Mouse (Mus musculus) stomach, embryonic 14.5 days (tissue): ENCODE data around the gene Stat5b. TPM values are rescaled to one million over a fixed set of nuclear protein-coding genes. Genes with fewer than 3 reads are reported as not detected.

Source experiments
- ATAC-seq: fragments of 200-750 bp; cut with Nextera tagmentation; 2 replicates; pipeline ENCODE4 v1.8.0; 2017; ENCODE audit warnings: low read depth, moderate TSS enrichment; ENCODE audit not compliant: insufficient number of reproducible peaks, insufficient read depth, low FRiP score
- H3K27ac ChIP-seq: fragments of 300-500 bp; sonication (generic); 2 replicates; pipeline ENCODE4 v1.5.1; 2014; ENCODE audit warnings: mild to moderate bottlenecking, low read length, moderate library complexity, mixed read lengths
- H3K27me3 ChIP-seq: fragments of 300-500 bp; sonication (generic); 2 replicates; pipeline ENCODE4 v1.6.1; 2014; ENCODE audit warnings: low read length, control low read depth, mixed read lengths; ENCODE audit not compliant: control insufficient read depth, insufficient read depth
- H3K36me3 ChIP-seq: fragments of 300-500 bp; sonication (generic); 2 replicates; pipeline ENCODE4 v1.6.1; 2014; ENCODE audit warnings: mild to moderate bottlenecking, control low read depth, low read length, moderate library complexity, mixed read lengths; ENCODE audit not compliant: control insufficient read depth, insufficient read depth
- H3K4me1 ChIP-seq: fragments of 300-500 bp; sonication (generic); 2 replicates; pipeline ENCODE4 v1.6.1; 2014; ENCODE audit warnings: low read length, control low read depth, mixed read lengths; ENCODE audit not compliant: control insufficient read depth, insufficient read depth
- H3K4me2 ChIP-seq: fragments of 300-500 bp; sonication (generic); replicated peaks from 2 replicates; pipeline ENCODE4 v1.6.1; 2014; ENCODE audit warnings: low read depth, low read length, control low read depth
- H3K4me3 ChIP-seq: fragments of 300-500 bp; sonication (generic); 2 replicates; pipeline ENCODE4 v1.5.1; 2014; ENCODE audit warnings: low read depth, low read length, control low read depth
- H3K9ac ChIP-seq: fragments of 300-500 bp; sonication (generic); replicated peaks from 2 replicates; pipeline ENCODE4 v1.6.1; 2014; ENCODE audit warnings: low read depth, mild to moderate bottlenecking, control low read depth, low read length, moderate library complexity, mixed read lengths
- H3K9me3 ChIP-seq: fragments of 300-500 bp; sonication (generic); 2 replicates; pipeline ENCODE4 v1.6.1; 2016; ENCODE audit warnings: low read depth, low read length, control low read depth; ENCODE audit not compliant: control insufficient read depth
- whole genome bisulfite sequencing: fragments of 180-500 bp; shearing (Covaris S2); extraction: QIAGEN DNeasy Blood & Tissue Kit; methylation state at CpG from one replicate; pipeline ENCODE4 v1.1.7; 2014; 5-methylcytosine and 5-hydroxymethylcytosine counted together
- polyA plus RNA-seq: library from polyadenylated mRNA; unstranded; fragments of >200 nt; fragmentation: Nextera tagmentation; extraction: Ambion mirVana; gene quantifications from 2 replicates; pipeline ENCODE4 v1.2.1, GENCODE M21; 2014

Stat5b gene
- polyA plus RNA-seq, 1 experiment from 2014 or later, result 26.8 TPM

DNA sequence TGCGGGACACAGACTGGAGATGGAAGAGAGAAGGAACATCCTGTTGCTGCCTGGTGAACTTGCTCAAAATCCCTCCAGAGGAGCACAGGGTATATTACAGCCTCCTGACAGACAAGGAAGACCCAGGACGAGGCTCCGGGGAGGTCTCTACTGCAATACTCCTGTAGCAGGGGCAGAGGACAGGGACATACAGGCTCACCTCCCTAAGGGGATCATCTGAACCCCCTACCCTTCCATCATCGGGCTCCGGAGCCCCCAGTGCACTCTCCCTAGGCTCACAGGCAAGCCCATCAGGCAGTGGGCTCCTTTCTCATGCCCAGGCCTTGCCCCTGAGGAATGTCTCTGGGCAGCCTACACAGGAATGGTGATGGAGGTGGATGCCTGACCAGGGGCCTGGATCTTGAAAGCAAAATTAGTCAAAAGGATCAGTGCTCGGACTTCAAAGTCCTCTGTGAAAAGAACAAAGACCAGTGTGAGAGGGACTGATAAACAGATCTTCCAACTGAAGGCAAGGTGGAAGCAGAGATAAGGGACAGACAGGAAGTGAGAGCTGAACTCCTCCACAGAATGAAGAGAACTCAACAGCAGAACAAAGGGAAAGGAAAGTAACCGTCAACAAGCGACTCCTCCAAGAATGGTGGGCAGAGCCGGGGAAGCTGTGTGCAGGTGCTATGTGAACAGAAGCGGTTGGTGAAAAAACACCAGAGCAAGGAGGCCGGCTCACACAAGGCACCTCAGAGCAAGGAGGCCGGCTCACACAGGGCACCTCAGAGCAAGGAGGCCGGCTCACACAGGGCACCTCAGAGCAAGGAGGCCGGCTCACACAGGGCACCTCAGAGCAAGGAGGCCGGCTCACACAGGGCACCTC, 41.0 kb upstream of the Stat5b start:
- no peak overlapping the region for H3K4me3 ChIP-seq
- no peaks in the 10 kb centered on the region for H3K9me3 ChIP-seq
- no peak for ATAC-seq
- no peaks in the 10 kb centered on the region for H3K4me1 ChIP-seq
- WGBS, result 50% methylated on average over 15 of the region's 15 CpGs
- H3K27me3 ChIP-seq, result no peaks in the 10 kb centered on the region
- no peak overlapping the region for H3K4me2 ChIP-seq
- H3K36me3 ChIP-seq, result peaks cover 6% of the 10 kb centered on the region; the same call in 1 of the 2 replicates
- no peak overlapping the region for H3K9ac ChIP-seq
- no peak overlapping the region for H3K27ac ChIP-seq

DNA sequence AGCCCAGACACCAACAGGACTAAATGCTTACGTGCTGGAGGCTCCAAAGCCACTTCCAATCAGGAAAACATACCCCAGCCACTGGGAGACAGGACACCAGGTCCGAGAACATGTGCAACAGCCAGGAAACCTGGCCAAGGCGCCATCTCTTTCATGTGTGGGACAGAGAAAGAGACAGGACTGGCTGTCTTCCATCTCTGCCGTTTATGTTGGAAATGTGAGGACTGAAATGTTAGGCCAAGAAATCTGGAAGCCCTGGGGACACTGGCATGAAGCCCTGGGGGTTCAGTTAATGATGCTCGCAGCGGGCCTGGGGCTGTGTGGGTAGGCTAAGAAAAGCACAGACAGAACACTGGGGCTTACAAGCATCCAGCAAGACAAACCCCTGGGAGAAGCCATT, 40.0 kb upstream of the Stat5b start:
- H3K36me3 ChIP-seq, result peaks cover 6% of the 10 kb centered on the region; the same call in 1 of the 2 replicates
- no peak overlapping the region for H3K9ac ChIP-seq
- no peak overlapping the region for H3K27ac ChIP-seq
- H3K4me1 ChIP-seq, result no peaks in the 10 kb centered on the region
- 84% methylated on average over 6 of the region's 6 CpGs for WGBS
- ATAC-seq, result no peak
- H3K9me3 ChIP-seq, result no peaks in the 10 kb centered on the region
- no peaks in the 10 kb centered on the region for H3K27me3 ChIP-seq
- H3K4me2 ChIP-seq, result no peak overlapping the region
- no peak overlapping the region for H3K4me3 ChIP-seq

DNA sequence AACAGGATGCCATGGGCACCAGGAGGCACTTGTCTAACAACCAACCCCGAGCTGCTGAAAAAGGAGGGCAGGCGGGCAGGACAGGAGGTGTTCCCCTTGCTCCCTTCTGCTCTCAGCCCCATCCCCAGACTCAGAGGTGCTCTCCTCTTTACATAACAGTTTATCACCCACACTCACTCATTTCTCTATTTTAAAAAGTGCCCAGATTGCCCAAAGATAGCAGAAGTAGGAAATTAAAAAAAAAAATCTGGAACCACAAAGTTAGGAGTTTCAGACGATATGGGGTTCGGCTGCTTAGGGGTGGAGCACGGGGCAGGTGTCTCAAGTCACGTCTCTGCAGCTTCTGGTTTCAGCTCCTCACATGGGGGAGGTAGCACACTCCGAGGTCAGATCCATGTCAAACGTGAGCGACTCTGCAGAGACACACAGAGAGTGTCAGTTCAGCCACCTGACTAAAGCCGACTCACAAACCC, 37.9 kb upstream of the Stat5b start:
- H3K4me2 ChIP-seq, result no peak overlapping the region
- ATAC-seq, result no peak

DNA sequence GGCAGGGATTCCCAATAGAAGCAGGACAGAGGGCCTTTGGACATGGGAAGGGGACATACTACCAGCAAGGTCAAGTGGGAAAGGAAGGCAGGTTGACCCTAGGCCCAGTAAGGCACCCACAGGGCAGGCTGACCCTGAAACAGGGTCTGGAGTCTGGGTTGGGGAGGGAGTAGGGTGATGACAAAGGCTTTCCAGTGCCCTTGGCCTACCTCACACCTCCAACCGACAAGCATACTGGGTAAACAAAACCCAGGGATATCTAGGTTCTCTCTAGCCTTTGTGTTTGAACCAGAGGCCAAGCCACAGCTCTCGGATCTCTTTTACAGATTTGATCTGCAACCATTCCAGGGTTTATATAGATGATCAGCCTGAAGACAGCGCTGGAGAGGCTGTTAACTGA, 37.2 kb upstream of the Stat5b start:
- H3K4me2 ChIP-seq, result no peak overlapping the region
- no peak overlapping the region for H3K9ac ChIP-seq
- ATAC-seq, result no peak
- no peaks in the 10 kb centered on the region for H3K9me3 ChIP-seq
- no peaks in the 10 kb centered on the region for H3K27me3 ChIP-seq
- 74% methylated on average over 3 of the region's 3 CpGs for WGBS
- H3K4me1 ChIP-seq, result no peaks in the 10 kb centered on the region
- H3K36me3 ChIP-seq, result no peaks in the 10 kb centered on the region; the same call in 1 of the 2 replicates
- no peak overlapping the region for H3K27ac ChIP-seq
- H3K4me3 ChIP-seq, result no peak overlapping the region

More for the DNA sequence above, 37.9 kb upstream of the Stat5b start:
- Histone ChIP-seq H3K27me3 (no peaks in the 10 kb centered on the region), H3K9me3 (no peaks in the 10 kb centered on the region), H3K9ac (no peak overlapping the region), H3K27ac (no peak overlapping the region), H3K36me3 (peaks cover 6% of the 10 kb centered on the region; the same call in 1 of the 2 replicates), H3K4me1 (no peaks in the 10 kb centered on the region), H3K4me3 (no peak overlapping the region)
- 52% methylated on average over 10 of the region's 10 CpGs for WGBS

DNA sequence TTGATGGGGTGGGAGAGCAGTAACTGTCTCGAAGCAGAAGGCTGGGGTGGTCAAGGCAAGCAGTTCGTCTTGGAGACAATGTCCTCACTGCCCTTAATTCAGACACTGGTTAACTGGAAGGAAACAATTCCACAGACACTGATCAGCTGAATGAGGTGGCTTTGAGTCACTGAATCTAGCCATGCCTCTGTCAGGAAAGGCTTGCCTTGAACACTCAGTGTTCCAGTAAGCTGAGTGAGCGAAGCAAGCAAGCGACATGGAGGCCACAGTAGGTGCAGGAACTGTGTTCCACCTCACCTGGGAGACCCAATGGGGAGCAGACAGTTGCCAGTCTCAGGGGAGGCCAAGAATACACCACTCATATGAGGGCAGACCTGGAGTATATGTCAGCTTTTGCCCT, 36.7 kb upstream of the Stat5b start:
- no peak overlapping the region for H3K9ac ChIP-seq
- no peak overlapping the region for H3K4me3 ChIP-seq
- H3K27me3 ChIP-seq, result no peaks in the 10 kb centered on the region
- no peak overlapping the region for H3K27ac ChIP-seq
- H3K4me1 ChIP-seq, result no peaks in the 10 kb centered on the region
- WGBS, result 77% methylated on average over 4 of the region's 4 CpGs
- no peaks in the 10 kb centered on the region for H3K9me3 ChIP-seq
- no peaks in the 10 kb centered on the region; the same call in 1 of the 2 replicates for H3K36me3 ChIP-seq
- ATAC-seq, result no peak
- no peak overlapping the region for H3K4me2 ChIP-seq

DNA sequence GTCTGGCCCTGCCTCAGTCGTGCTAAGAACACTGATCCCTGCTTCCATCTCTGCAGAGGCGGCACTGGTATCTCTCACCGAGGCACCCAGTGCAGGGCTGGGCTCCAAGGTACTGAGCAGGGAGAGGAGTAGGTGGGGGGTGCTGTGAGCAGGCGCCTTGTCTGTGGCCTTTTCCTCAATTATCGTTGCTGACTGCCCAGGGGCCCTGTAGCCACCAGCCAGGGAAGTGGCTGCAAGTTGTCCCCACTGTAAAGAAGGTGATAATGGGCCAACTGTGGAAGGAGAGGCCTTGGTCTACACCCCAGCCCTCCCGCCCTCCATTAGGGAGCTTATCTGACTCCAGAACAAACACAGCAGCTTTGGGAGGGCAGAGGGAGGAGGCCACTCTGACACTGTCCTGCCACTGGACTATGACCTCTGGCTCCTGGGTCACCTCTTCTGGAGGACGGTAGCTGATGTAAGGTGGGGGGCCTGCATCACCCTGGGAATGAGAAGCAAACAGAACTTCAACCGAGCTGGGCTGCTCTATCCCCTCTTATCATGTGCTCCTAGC, 35.7 kb upstream of the Stat5b start:
- Histone ChIP-seq H3K27ac (peak overlapping the region; percentile 39; the same call in 1 of the 2 replicates), H3K4me3 (no peak overlapping the region), H3K9me3 (no peaks in the 10 kb centered on the region), H3K27me3 (no peaks in the 10 kb centered on the region), H3K4me2 (no peak overlapping the region), H3K9ac (no peak overlapping the region), H3K36me3 (no peaks in the 10 kb centered on the region; the same call in 1 of the 2 replicates), H3K4me1 (no peaks in the 10 kb centered on the region)
- WGBS, result 34% methylated on average over 8 of the region's 8 CpGs
- ATAC-seq, result peak; percentile 79

DNA sequence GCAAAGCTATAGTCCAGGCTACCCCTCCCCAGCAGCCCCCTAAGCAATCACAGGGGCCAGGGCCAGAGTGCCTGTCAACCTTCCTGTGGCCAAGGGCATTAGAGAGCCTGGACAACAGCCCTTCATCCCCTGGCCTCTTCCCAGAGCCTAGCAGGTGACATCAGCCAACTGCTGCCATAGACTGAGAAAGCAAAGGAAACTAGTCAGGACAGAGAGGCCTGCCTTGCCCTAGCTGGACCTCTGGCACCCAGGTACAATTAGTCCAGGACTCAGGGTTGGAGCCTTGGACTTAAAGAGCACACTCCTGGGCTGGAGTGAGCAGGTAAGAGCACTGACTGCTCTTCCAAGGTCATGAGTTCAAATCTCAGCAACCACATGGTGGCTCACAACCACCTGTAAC, 34.9 kb upstream of the Stat5b start:
- H3K4me2 ChIP-seq, result no peak overlapping the region
- H3K27me3 ChIP-seq, result no peaks in the 10 kb centered on the region
- H3K4me1 ChIP-seq, result no peaks in the 10 kb centered on the region
- no peak overlapping the region for H3K9ac ChIP-seq
- no peak for ATAC-seq
- H3K9me3 ChIP-seq, result no peaks in the 10 kb centered on the region
- H3K36me3 ChIP-seq, result no peaks in the 10 kb centered on the region; the same call in 1 of the 2 replicates
- no peak overlapping the region for H3K27ac ChIP-seq
- no peak overlapping the region for H3K4me3 ChIP-seq

DNA sequence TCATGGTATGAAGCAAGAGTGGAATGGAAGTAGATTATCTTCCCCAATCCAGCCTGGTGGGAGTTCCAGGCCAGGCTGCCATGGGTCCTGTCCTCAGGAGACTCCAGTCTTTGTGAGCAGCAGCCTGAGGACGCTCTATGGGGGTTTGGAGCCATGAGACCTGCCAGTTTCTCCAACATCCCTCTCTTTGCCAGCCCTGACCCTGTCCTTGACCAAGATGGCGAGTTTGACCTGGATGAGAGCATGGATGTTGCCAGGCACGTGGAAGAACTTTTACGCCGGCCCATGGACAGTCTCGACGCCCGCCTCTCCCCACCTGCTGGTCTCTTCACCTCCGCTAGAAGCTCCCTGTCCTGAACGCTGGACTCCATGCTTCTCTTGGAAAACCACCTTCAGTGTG, 33.1 kb upstream of the Stat5b start:
- no peak for ATAC-seq
- H3K9me3 ChIP-seq, result no peaks in the 10 kb centered on the region
- WGBS, result 92% methylated on average over 10 of the region's 10 CpGs
- no peaks in the 10 kb centered on the region for H3K27me3 ChIP-seq
- H3K27ac ChIP-seq, result no peak overlapping the region
- H3K9ac ChIP-seq, result no peak overlapping the region
- no peaks in the 10 kb centered on the region for H3K36me3 ChIP-seq
- no peak overlapping the region for H3K4me2 ChIP-seq
- no peaks in the 10 kb centered on the region for H3K4me1 ChIP-seq
- H3K4me3 ChIP-seq, result no peak overlapping the region
